Mouse (Mus musculus) small intestine, adult 2 months (tissue): ENCODE results near the gene Trak1.

Experiments used
- CTCF ChIP-seq: fragments of 200-500 bp; IDR thresholded peaks from 2 replicates; pipeline ENCODE4 v1.5.1; 2012; ENCODE audit warnings: low read depth, mild to moderate bottlenecking, control low read depth, inconsistent platforms, low read length, moderate library complexity, mixed read lengths; ENCODE audit not compliant: insufficient replicate concordance, insufficient read length; ENCODE audit errors: extremely low read depth
- POLR2A ChIP-seq: fragments of 200-500 bp; IDR thresholded peaks from 2 replicates; pipeline ENCODE4 v1.6.1; 2012; ENCODE audit warnings: low read depth, mild to moderate bottlenecking, control low read depth, inconsistent platforms, low read length, moderate library complexity

DNA sequence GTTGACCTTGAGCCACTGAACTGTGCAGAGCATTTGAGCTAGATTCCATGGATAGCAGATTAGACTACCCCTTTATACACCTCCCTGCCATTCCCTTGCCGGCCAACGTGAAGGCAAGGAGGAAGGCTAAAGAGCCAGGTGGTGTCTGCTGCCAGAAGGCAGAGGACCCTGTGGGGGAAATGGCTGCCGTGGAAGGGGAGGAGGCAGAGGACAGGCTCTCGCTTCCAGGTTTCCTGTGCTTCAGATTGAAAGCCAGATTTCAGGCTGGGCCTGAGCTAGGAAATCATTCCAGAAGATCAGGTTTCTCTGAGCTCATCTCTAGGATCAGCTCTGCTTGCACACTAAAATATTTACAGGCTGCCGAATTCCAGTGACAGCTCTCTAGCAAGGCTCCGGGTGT is 133.1 kb downstream of the Trak1 start:
- TF ChIP-seq POLR2A (no peak), CTCF (no peak)
